Mouse (Mus musculus) neural tube, embryonic 11.5 days (tissue): ENCODE data around the gene Rcn3. TPM values are rescaled to one million over a fixed set of nuclear protein-coding genes. Genes with fewer than 3 reads are reported as not detected.

ENCODE experiments used
- ATAC-seq: fragments of 200-750 bp; cut with Nextera tagmentation; 2 replicates; pipeline ENCODE4 v1.8.0; 2017; ENCODE audit warnings: moderate number of reproducible peaks, mild to moderate bottlenecking, moderate TSS enrichment, moderate library complexity; ENCODE audit not compliant: insufficient read depth, low FRiP score, low TSS enrichment
- DNase-seq: peaks from one replicate; pipeline ENCODE4 v3.0.0-alpha.2; 2015; ENCODE audit warnings: low spot score
- H3K27ac ChIP-seq: fragments of 300-500 bp; sonication (generic); 2 replicates; pipeline ENCODE4 v1.5.1; 2014; ENCODE audit warnings: low read depth, mild to moderate bottlenecking, low read length
- H3K27me3 ChIP-seq: fragments of 300-500 bp; sonication (generic); 2 replicates; pipeline ENCODE4 v1.6.1; 2014; ENCODE audit warnings: mild to moderate bottlenecking, low read length, mixed read lengths; ENCODE audit not compliant: control insufficient read depth, insufficient read depth
- H3K36me3 ChIP-seq: fragments of 300-500 bp; sonication (generic); 2 replicates; pipeline ENCODE4 v1.6.1; 2014; ENCODE audit warnings: mild to moderate bottlenecking, low read length, moderate library complexity, mixed read lengths; ENCODE audit not compliant: control insufficient read depth, insufficient read depth
- H3K4me1 ChIP-seq: fragments of 300-500 bp; sonication (generic); 2 replicates; pipeline ENCODE4 v1.6.1; 2014; ENCODE audit warnings: low read length, mixed read lengths; ENCODE audit not compliant: control insufficient read depth, insufficient read depth
- H3K4me2 ChIP-seq: fragments of 300-500 bp; sonication (generic); 2 replicates; pipeline ENCODE4 v1.6.1; 2014; ENCODE audit warnings: low read depth, mild to moderate bottlenecking, moderate library complexity
- H3K4me3 ChIP-seq: fragments of 300-500 bp; sonication (generic); 2 replicates; pipeline ENCODE4 v1.5.1; 2014; ENCODE audit warnings: low read depth, low read length
- H3K9ac ChIP-seq: fragments of 300-500 bp; sonication (generic); 2 replicates; pipeline ENCODE4 v1.6.1; 2014; ENCODE audit warnings: mild to moderate bottlenecking, low read length
- H3K9me3 ChIP-seq: fragments of 300-500 bp; sonication (generic); 2 replicates; pipeline ENCODE4 v1.6.1; 2016; ENCODE audit warnings: low read length; ENCODE audit not compliant: control insufficient read depth
- WGBS: fragments of 180-500 bp; shearing (Covaris S2); extraction: QIAGEN DNeasy Blood & Tissue Kit; methylation state at CpG from one replicate; pipeline ENCODE4 v1.1.7; 2014; 5-methylcytosine and 5-hydroxymethylcytosine counted together
- polyA plus RNA-seq: library from polyadenylated mRNA; unstranded; fragments of >200 nt; fragmentation: Nextera tagmentation; extraction: Ambion mirVana; gene quantifications from 2 replicates; pipeline ENCODE4 v1.2.1, GENCODE M21; 2014

Rcn3 gene
- polyA plus RNA-seq, 1 experiment from 2014 or later: 142 TPM

- Histone ChIP-seq H3K9me3 (no peaks in the 10 kb centered on the region), H3K4me1 (peaks cover 12% of the 10 kb centered on the region), H3K36me3 (peaks cover 18% of the 10 kb centered on the region), H3K27ac (peak overlapping the region; percentile 98), H3K9ac (peak overlapping the region; percentile 90), H3K4me3 (peak overlapping the region; percentile 95), H3K4me2 (peak overlapping the region; percentile 98), H3K27me3 (no peaks in the 10 kb centered on the region)
- peak; percentile 52 for ATAC-seq
- under 1% methylated on average over 28 of the region's 59 CpGs for WGBS
- DNase-seq: peak; percentile 79
Observed at GRCm38 (mm10) chr7:45053117-45053930, 38.7 kb downstream of the Rcn3 start.

- DNase-seq (no peak), ATAC-seq (no peak)
- Histone ChIP-seq H3K9me3 (no peaks in the 10 kb centered on the region), H3K4me1 (peaks cover 12% of the 10 kb centered on the region), H3K27me3 (no peaks in the 10 kb centered on the region), H3K36me3 (peaks cover 23% of the 10 kb centered on the region), H3K4me3 (peak within 1 kb of the TSS; percentile 95), H3K9ac (peak within 1 kb of the TSS; percentile 90), H3K4me2 (peak within 1 kb of the TSS; percentile 98), H3K27ac (peak within 1 kb of the TSS; percentile 98)
- 0% methylated on average over 4 of the region's 18 CpGs for whole genome bisulfite sequencing
Observed at GRCm38 (mm10) chr7:45052862-45053116, 39.2 kb downstream of the Rcn3 start, which contains the start of gene Prr12. TSS of gene Prr12 (minus strand) at chr7:45052881.

GRCm38 (mm10) chr7:45052181-45052861 is 39.7 kb downstream of the Rcn3 start:
- Histone ChIP-seq H3K27ac (peak overlapping the region; percentile 98), H3K9ac (peak overlapping the region; percentile 90), H3K9me3 (no peaks in the 10 kb centered on the region), H3K4me1 (peaks cover 12% of the 10 kb centered on the region), H3K27me3 (no peaks in the 10 kb centered on the region), H3K4me2 (peak overlapping the region; percentile 98), H3K4me3 (peak overlapping the region; percentile 95), H3K36me3 (peaks cover 28% of the 10 kb centered on the region)
- WGBS: under 1% methylated on average over 36 of the region's 38 CpGs
- no peak for DNase-seq
- ATAC-seq: no peak

GRCm38 (mm10) chr7:45051601-45051974 is 40.4 kb downstream of the Rcn3 start:
- no peaks in the 10 kb centered on the region for H3K27me3 ChIP-seq
- 2% methylated on average over 13 of the region's 13 CpGs for WGBS
- no peak for ATAC-seq
- no peak for DNase-seq
- H3K9me3 ChIP-seq: no peaks in the 10 kb centered on the region
- peak overlapping the region; percentile 90 for H3K9ac ChIP-seq
- peak overlapping the region; percentile 98; the same call in 1 of the 2 replicates for H3K27ac ChIP-seq
- H3K4me1 ChIP-seq: peaks cover 12% of the 10 kb centered on the region
- H3K4me2 ChIP-seq: peak overlapping the region; percentile 98
- H3K36me3 ChIP-seq: peaks cover 34% of the 10 kb centered on the region
- peak overlapping the region; percentile 95 for H3K4me3 ChIP-seq

- ATAC-seq (peak; percentile 53; the same call in 1 of the 2 replicates), DNase-seq (peak; percentile 87)
- WGBS: 4% methylated on average over 16 of the region's 16 CpGs
- H3K9me3 ChIP-seq: no peaks in the 10 kb centered on the region
- no peaks in the 10 kb centered on the region for H3K27me3 ChIP-seq
- peaks cover 39% of the 10 kb centered on the region for H3K36me3 ChIP-seq
- peak overlapping the region; percentile 90; the same call in 1 of the 2 replicates for H3K9ac ChIP-seq
- H3K4me3 ChIP-seq: peak overlapping the region; percentile 95
- peak overlapping the region; percentile 98 for H3K4me2 ChIP-seq
- peak overlapping the region; percentile 98; the same call in 1 of the 2 replicates for H3K27ac ChIP-seq
- peaks cover 12% of the 10 kb centered on the region for H3K4me1 ChIP-seq
Observed at GRCm38 (mm10) chr7:45050945-45051600, 40.9 kb downstream of the Rcn3 start.

- peaks cover 51% of the 10 kb centered on the region for H3K36me3 ChIP-seq
- 92% methylated on average over 22 of the region's 23 CpGs for WGBS
- H3K9me3 ChIP-seq: no peaks in the 10 kb centered on the region
- ATAC-seq (no peak), DNase-seq (no peak)
- H3K27ac ChIP-seq: no peak overlapping the region
- peaks cover 12% of the 10 kb centered on the region for H3K4me1 ChIP-seq
- H3K27me3 ChIP-seq: no peaks in the 10 kb centered on the region
- H3K9ac ChIP-seq: no peak overlapping the region
- no peak overlapping the region for H3K4me3 ChIP-seq
- H3K4me2 ChIP-seq: no peak overlapping the region
Observed at GRCm38 (mm10) chr7:45048923-45049657, 42.9 kb downstream of the Rcn3 start.

GRCm38 (mm10) chr7:45048001-45048890 is 43.8 kb downstream of the Rcn3 start:
- no peak overlapping the region for H3K4me3 ChIP-seq
- H3K9ac ChIP-seq: no peak overlapping the region
- DNase-seq: no peak
- no peaks in the 10 kb centered on the region for H3K27me3 ChIP-seq
- peaks cover 57% of the 10 kb centered on the region for H3K36me3 ChIP-seq
- peaks cover 10% of the 10 kb centered on the region for H3K4me1 ChIP-seq
- WGBS: 93% methylated on average over 37 of the region's 38 CpGs
- ATAC-seq: no peak
- H3K27ac ChIP-seq: no peak overlapping the region
- no peak overlapping the region for H3K4me2 ChIP-seq
- H3K9me3 ChIP-seq: no peaks in the 10 kb centered on the region
